Mouse (Mus musculus) thymus, postnatal 36 days (tissue): ENCODE measurements around the gene Zfp335.
A peak's percentile ranks its signal among the peaks of the same experiment; 100 is the strongest.
"Not testable (repeated sequence)": the region's sequence is repeated elsewhere in the genome, so short reads cannot be mapped to it uniquely, and the experiment has no call there.

Experiments used
- DNase-seq, 2 experiments: peaks; one replicate each; pipeline ENCODE4 v3.0.0; 2022; ENCODE audit warnings: mixed read lengths in 2 of 2

Zfp335 gene

DNA sequence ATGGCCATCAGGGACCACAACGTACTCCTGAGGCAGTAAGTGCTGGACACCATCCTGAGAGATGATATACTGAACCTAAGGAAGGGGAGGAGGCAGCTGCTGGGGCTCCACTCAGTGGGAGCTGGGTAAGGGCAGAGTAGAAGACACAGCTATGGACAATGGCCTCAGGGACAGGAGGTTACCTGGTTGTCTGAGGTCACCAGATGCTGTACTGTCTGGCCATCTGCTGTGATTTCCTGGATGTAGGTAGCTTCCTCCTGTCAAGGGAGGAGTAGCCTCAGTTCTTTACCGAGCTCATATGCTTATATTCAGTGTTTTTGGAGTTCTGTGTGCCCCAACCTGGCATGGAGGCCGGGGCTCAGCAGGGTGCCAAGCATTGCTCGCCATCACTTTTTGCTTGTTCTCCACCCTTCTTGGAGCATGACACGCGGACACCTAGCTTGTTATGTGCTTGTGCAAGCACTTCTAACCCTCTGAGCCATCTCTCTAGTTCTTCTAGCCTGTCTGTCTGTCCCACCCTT lies 18.8 kb downstream of the Zfp335 start:
- DNase-seq, result no peak

GRCm38 (mm10) chr2:164891908-164892695 lies 19.5 kb downstream of the Zfp335 start:
- no peak for DNase-seq

DNA sequence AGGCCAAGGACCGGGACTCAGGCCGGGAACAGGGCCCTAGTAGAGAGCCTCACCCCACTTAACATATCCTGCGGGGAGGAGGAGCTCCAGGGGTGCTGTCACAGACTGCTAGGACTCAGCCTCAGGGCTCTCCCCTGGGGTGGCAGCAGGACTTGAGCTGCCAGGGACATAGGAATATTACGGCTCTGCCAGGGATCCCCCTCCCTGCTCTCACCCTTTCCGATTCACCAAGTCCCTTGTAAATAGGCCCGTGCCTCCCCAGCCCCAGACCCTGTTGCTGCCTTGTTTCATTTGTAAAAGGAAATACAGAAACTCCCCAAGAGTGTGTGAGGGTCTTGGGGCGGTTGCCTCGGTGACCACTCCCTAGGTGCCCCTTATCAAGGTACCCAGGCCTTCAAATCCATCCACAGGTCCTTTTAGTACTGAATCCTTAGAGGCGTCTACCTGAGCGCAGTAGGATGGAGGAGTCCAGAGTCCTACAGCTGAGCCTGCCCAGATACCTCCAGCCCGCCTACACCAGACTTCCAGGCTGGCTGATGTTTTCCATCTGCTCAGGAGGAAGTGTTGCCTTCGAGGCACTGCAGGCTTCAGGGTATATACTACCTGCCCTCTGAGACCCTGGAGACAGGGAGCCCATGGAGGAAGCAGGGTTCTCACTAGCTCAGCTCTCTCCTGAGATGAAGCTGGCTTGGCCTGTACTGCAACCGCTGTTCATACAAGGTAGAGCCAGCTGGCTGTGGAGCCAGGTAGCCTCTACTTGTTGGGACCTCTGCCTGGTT lies 20.3 kb downstream of the Zfp335 start:
- DNase-seq, result no peak

DNA sequence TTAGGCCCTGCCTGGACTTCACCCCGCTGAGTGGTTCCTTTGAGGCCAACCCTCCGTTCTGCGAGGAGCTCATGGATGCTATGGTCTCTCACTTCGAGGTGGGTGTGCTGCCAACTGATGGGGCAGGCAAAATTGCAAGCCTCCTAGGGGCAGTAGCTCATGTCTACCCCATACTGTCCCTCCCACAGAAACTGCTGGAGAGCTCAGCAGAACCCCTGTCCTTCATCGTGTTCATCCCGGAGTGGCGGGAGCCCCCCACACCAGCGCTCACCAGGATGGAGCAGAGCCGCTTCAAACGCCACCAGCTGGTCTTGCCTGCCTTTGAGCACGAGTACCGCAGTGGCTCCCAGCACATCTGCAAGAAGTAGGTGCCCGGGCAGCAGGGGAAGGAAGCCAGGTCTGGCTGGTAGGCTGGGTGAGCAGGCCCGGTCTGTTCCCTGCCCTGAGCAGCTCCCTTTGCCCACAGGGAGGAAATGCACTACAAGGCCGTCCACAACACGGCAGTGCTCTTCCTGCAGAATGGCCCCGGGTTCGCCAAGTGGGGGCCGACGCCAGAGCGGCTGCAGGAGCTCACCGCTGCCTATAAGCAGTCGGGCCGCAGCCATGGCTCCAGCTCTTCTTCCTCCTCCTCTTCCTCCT lies 21.0 kb downstream of the Zfp335 start:
- DNase-seq, result no peak

- no peak for DNase-seq
These were observed 21.6 kb downstream of the Zfp335 start for GRCm38 (mm10) chr2:164889960-164890359.

GRCm38 (mm10) chr2:164888996-164889395 lies 22.6 kb downstream of the Zfp335 start:
- DNase-seq, result peak in 1 of 2 experiments; percentile 25

GRCm38 (mm10) chr2:164886617-164887016 lies 24.9 kb downstream of the Zfp335 start:
- DNase-seq, result no peak

GRCm38 (mm10) chr2:164885788-164886187 lies 25.8 kb downstream of the Zfp335 start:
- DNase-seq, result no peak

DNA sequence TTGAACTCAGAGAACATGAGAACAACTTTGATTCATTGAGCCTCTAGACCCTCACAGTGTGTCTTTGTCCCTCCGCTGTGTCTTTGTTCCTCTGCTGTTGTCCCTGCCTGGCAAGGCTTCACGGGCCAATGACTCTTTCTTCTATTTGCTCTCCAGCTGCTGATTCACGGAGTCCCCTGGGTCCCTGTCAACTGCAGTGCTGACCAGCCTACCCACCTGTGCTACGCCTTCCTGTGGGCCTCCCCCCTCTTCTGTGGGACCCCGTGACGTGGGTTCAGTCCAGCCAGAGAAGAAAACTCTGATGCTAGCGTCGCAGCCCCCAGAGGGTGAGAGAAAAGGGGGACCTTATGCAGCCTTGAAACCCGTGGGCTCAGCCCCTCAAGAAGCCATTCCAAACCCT lies 28.9 kb downstream of the Zfp335 start:
- no peak for DNase-seq

DNA sequence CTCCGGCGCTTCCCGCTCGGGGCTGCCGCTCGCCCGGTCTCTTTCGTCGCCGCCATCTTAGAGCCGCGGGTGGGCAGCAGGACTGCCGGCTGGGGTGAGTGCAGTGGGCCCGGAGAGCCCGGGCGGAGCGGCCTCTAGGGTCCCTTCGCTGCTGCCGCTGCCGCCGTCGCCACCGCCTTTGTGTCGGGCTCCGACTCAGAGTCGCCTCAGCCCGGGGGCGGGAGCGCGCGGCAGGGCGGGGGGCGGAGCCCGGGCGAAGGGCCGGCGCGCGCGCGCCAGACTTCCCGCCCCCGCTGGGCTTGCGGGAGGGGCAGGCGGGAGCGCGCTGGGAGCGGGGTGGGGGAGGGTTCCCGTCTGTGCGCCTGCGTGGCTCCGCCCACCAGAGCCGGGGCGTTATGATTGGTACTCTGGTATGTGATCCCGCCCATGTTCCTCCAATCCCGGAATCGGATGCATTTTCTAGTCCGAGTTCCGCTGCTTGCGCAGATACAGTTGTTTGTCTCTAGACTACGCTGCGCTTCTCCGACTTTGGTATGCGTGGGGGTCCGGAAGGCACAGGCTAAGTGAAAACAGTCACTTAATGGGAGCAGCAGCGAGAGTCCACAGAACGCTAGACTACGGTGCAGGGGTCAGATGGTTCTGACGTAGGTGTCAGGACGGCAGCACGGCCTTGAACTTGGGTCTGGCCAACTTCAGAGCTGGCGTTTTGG lies 31.8 kb downstream of the Zfp335 start:
- peak; percentile 94 to 95 for DNase-seq

DNA sequence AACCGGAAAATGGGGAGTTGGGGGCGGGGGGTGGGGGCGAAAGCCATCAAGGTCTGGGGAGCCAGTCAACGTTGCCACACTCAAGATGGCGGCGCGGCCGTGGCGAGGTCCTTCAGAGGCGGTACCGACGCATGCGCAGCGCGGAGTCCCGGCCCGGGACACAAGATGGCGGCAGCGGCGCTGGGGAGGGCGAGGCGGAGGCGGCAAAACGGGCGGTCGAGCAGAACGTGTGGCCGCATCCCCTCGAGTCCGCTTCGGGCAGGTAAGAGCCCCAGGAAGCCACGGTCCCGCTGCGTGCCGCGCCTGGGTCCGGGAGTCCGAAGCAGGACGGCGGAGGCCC lies 32.4 kb downstream of the Zfp335 start, which contains the start of gene Pcif1:
Pcif1 (plus strand) TSS at position 77 of the 340 bp plus-strand sequence.
- peak; percentile 93 to 96 for DNase-seq

DNA sequence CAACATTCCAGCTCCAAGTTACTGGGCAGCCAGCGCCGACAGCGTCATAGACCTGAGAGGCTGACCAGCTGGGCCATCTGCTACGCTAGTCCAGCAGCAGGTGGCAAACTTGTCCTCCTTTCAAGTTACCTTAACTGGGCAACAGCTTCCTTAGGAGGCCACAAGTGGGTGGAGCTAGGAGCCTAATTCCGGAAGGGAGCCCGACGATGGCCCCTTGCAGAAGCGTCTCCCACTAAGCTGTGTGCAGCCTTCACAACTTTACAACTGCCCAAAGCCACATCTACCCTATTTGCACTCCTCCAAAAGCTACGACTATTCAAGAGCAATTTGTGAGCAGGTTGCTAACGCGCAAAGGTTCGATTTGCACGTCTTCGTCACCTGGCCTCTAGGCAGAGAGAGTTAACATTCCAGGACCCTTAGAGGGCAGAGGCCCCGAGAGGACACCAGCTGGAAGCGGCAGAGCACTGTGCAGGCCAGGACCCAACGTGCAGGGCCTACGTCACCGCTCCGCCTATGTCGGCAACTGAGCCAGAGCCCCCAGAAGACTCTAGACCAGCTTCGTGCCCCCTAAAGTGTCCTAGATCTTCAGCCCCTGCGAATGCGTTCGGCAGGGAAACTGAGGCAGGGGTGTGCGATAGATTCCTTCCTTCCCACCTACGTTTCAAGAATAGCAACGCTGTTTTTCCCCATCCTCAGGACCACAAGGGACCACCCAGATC lies 32.9 kb downstream of the Zfp335 start:
- peak in 1 of 2 experiments; percentile 66 for DNase-seq

DNA sequence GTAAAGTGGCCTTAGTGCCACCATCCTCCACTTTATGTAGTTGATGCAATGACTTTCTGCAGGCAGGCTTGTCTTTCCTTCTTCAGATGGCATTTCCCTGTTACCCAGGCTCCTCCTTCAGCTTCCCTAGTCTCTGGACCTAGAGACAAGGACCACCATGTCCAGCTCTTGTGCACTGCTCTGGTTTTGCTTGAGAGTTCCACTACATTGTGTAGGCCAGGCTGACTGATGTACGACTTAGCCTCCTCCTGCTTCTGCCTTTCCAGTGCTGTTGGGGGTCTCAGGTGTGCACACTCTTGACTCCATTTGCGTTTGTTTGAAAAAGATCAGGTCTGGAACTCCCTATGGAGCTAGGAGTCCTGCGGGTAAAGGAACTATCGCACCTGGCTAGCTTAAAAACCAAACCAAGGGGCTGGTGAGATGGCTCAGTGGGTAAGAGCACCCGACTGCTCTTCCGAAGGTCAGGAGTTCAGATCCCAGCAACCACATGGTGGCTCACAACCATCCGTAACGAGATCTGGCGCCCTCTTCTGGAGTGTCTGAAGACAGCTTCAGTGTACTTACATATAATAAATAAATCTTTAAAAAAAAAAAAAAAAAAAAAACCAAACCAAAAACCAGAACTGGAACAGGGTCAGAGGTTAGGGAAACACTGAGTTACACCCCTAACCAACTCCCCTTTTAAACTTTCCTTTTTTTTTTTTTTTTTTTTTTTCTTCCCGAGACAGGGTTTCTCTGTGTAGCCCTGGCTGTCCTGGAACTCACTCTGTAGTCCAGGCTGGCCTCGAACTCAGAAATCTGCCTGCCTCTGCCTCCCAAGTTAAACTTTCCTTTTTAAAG lies 34.0 kb downstream of the Zfp335 start:
- DNase-seq, result not testable (repeated sequence)

DNA sequence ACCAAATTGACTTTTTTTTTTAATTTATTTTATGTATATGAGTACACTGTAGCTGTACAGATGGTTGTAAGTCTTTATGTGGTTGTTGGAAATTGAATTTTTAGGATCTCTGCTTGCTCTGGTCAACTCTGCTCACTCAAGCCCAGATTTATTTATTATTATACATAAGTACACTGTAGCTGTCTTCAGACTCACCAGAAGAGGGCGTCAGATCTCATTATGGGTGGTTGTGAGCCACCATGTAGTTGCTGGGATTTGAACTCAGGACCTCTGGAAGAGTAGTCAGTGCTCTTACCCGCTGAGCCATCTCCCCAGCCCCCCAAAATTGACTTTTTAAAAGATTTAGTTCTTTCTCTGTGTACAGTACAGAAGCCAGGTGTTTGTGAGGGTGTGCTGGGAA lies 35.9 kb downstream of the Zfp335 start:
- DNase-seq, result not testable (repeated sequence)

GRCm38 (mm10) chr2:164874239-164874769 lies 37.3 kb downstream of the Zfp335 start:
- DNase-seq, result no peak

DNA sequence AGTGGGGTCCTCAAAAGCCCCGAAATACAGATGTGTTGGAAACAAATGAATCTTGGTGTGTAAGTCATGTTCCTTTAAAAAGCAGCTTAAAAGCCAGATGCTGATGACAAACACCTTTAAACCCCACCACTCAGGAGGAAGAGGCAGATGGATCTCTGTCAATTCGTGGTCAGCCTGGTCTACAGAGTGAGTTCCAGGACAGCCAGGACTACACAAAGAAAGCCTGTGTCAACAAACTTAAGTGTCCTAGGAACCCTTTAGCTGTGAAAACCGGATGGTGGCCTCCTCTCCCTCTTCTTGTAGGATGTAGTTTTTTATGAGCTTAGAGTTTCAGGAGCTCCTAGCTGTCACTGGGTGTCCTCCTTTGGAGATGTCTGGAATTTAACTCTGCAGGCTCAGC lies 37.9 kb downstream of the Zfp335 start:
- DNase-seq, result no peak

DNA sequence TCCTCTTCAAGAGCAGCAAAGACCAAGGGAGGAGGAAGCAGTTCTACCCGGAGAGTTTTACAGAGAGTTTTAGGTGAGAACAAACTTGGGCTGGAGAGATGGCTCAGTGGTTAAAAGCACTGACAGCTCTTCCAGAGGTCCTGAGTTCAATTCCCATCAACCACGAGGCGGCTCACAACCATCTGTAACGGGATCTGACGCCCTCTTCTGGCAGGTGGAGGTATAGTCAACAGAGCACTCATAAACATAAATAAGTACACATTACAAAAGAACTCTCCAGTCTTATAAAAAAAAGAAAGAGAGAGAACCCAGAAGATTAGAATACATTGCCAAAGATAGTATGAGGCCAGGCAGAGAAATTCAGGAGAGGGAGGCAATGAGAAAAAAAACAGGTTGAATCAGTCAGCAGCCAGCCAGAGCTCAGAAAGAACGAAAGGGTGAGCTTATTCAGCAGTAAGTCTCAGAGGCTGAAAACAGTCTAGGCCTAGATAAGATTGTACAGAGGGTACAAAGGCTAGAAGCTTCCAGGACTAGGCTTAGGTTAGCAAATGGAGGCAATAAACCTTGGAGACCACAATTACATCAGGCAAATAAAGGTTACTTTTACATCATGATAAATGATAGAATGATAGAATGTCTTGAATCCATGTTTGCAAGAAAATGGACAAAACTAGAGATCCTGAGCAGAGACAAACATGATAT lies 39.8 kb downstream of the Zfp335 start:
- DNase-seq, result no peak

DNA sequence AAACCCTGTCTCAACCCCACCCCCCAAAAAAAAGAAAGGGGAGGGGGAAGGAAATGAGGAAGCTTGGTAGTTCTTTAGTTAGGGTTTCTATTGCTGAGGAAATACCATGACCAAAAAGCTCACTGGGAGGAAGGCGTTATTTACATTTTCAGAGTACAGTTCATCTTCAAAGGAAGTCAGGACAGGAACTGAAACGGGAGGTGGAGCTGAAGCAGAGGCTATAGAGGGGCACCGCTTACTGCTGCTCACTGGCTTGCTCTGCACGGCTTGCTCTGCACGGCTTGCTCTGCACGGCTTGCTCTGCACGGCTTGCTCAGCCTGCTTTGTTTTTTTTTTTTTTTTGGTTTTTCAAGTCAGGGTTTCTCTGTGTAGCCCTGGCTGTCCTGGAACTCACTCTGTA lies 43.1 kb downstream of the Zfp335 start:
- DNase-seq, result no peak

- no peak for DNase-seq
These were observed 44.0 kb downstream of the Zfp335 start for GRCm38 (mm10) chr2:164867566-164867965.
